Mouse (Mus musculus) E14TG2a.4 (cell line): Measurements from ENCODE around the gene Eif3l.

Experiments
- CTCF ChIP-seq: conservative IDR thresholded peaks from 2 replicates; pipeline ENCODE4 v1.5.1; 2014; ENCODE audit warnings: low read length
- NANOG ChIP-seq: IDR thresholded peaks from 2 replicates; pipeline ENCODE4 v1.6.1; 2014; ENCODE audit warnings: borderline replicate concordance, low read length, mixed read lengths

DNA sequence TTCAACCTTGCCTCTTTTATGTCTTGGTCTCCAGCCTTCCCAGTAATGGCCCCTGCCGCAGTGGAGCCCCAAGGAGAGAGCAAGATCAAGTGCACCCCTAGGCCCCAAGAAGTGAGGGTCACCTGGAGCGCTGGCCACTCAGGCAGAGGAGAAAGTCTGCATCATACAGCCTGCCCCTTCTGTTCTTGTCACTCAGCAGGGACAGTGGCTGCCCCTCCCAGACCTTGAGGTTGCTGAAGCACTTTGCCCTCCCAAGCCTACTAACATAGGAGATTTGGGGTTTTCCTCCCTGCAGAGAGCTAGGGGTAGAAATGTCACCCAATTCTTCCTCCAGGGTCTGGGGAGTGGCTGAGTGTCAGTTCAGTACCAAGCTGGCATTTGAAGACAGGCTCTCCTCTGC is 22.6 kb upstream of the Eif3l start:
- no peak for TF ChIP-seq CTCF
- no peak for TF ChIP-seq NANOG
